Mouse (Mus musculus): ENCODE results near the gene Abi3. TPM values are rescaled to one million over a fixed set of nuclear protein-coding genes. Genes with fewer than 3 reads are reported as not detected.
A peak's percentile ranks its signal among the peaks of the same experiment; 100 is the strongest.

Gene Abi3
- total and polyA plus RNA-seq, 3 experiments = 12.7 to 56.9 (median 22.7) TPM

GRCm38 (mm10) chr11:95824877-95825243, 17.4 kb downstream of the Abi3 start:
- Histone ChIP-seq H3K4me3 (ENCODE audit: low read depth, low read length) (peak overlapping the region; percentile 88), H3K4me1 (ENCODE audit: insufficient read depth, low read depth, low read length) (peaks cover 73% of the 10 kb centered on the region), H3K9me3 (replicated peaks) (no peaks in the 10 kb centered on the region), H3K36me3 (replicated peaks) (peaks cover 21% of the 10 kb centered on the region), H3K27me3 (ENCODE audit: insufficient read depth, low read length) (no peaks in the 10 kb centered on the region)
- no peak for TF ChIP-seq POLR2AphosphoS5 (IDR thresholded peaks at IDR 0.05; ENCODE audit: insufficient replicate concordance, low read depth, low read length)
- no peak for TF ChIP-seq CTCF (IDR thresholded peaks at IDR 0.05; ENCODE audit: low read depth, low read length)
- no peak for TF ChIP-seq GATA2 (IDR thresholded peaks at IDR 0.05; ENCODE audit: borderline replicate concordance, low read depth, low read length)
- no peak for ATAC-seq (ENCODE audit: extremely low read depth, insufficient number of reproducible peaks, low FRiP score, poor library complexity, severe bottlenecking)
- peak; percentile 30 for DNase-seq (ENCODE audit: low spot score)

- Histone ChIP-seq H3K4me1 (ENCODE audit: insufficient read depth, low read depth, low read length) (peaks cover 67% of the 10 kb centered on the region), H3K27me3 (ENCODE audit: insufficient read depth, low read length) (no peaks in the 10 kb centered on the region)
Measured at GRCm38 (mm10) chr11:95824071-95824876, 18.0 kb downstream of the Abi3 start, which contains the start of gene Phospho1. TSS of gene Phospho1 (plus strand) at chr11:95824499.

GRCm38 (mm10) chr11:95822437-95822836, 19.8 kb downstream of the Abi3 start:
- ATAC-seq (ENCODE audit: extremely low read depth, insufficient number of reproducible peaks, low FRiP score, poor library complexity, severe bottlenecking) (no peak), DNase-seq (ENCODE audit: low spot score) (no peak)
- TF ChIP-seq POLR2AphosphoS5 (IDR thresholded peaks at IDR 0.05; ENCODE audit: insufficient replicate concordance, low read depth, low read length) = no peak
- TF ChIP-seq GATA2 (IDR thresholded peaks at IDR 0.05; ENCODE audit: borderline replicate concordance, low read depth, low read length) = no peak
- TF ChIP-seq CTCF (IDR thresholded peaks at IDR 0.05; ENCODE audit: low read depth, low read length) = no peak
- no peak for TF ChIP-seq GATA1 (IDR thresholded peaks at IDR 0.05; ENCODE audit: borderline replicate concordance, low read length)
- TF ChIP-seq TAL1 (conservative IDR thresholded peaks at IDR 0.05; ENCODE audit: low read depth, low read length) = no peak
- no peaks in the 10 kb centered on the region; the same call in 1 of the 2 replicates for H3K27me3 ChIP-seq (ENCODE audit: insufficient read depth, low read length)
- peaks cover 49% of the 10 kb centered on the region for H3K4me1 ChIP-seq (ENCODE audit: insufficient read depth, low read depth, low read length)
- no peaks in the 10 kb centered on the region for H3K9me3 ChIP-seq (replicated peaks)
- H3K36me3 ChIP-seq (replicated peaks) = no peaks in the 10 kb centered on the region
- H3K4me3 ChIP-seq (ENCODE audit: low read depth, low read length) = no peak overlapping the region

More at GRCm38 (mm10) chr11:95824071-95824876, 18.0 kb downstream of the Abi3 start, which contains the start of gene Phospho1:
- peak within 1 kb of the TSS; percentile 88 for H3K4me3 ChIP-seq (ENCODE audit: low read depth, low read length)
- no peak for TF ChIP-seq TAL1 (conservative IDR thresholded peaks at IDR 0.05; ENCODE audit: low read depth, low read length)
- TF ChIP-seq CTCF (IDR thresholded peaks at IDR 0.05; ENCODE audit: low read depth, low read length) = no peak
- TF ChIP-seq GATA1 (IDR thresholded peaks at IDR 0.05; ENCODE audit: borderline replicate concordance, low read length) = no peak
- TF ChIP-seq POLR2AphosphoS5 (IDR thresholded peaks at IDR 0.05; ENCODE audit: insufficient replicate concordance, low read depth, low read length) = no peak
- no peak for TF ChIP-seq GATA2 (IDR thresholded peaks at IDR 0.05; ENCODE audit: borderline replicate concordance, low read depth, low read length)
- ATAC-seq (ENCODE audit: extremely low read depth, insufficient number of reproducible peaks, low FRiP score, poor library complexity, severe bottlenecking) (peak; percentile 76), DNase-seq (ENCODE audit: low spot score) (peak; percentile 98)
- H3K36me3 ChIP-seq (replicated peaks) = peaks cover 15% of the 10 kb centered on the region
- no peaks in the 10 kb centered on the region for H3K9me3 ChIP-seq (replicated peaks)

- DNase-seq (ENCODE audit: low spot score) (no peak), ATAC-seq (ENCODE audit: extremely low read depth, insufficient number of reproducible peaks, low FRiP score, poor library complexity, severe bottlenecking) (no peak)
- H3K27me3 ChIP-seq (ENCODE audit: insufficient read depth, low read length) = no peaks in the 10 kb centered on the region; the same call in 1 of the 2 replicates
- H3K9me3 ChIP-seq (replicated peaks) = no peaks in the 10 kb centered on the region
- H3K36me3 ChIP-seq (replicated peaks) = no peaks in the 10 kb centered on the region
- TF ChIP-seq GATA1 (IDR thresholded peaks at IDR 0.05; ENCODE audit: borderline replicate concordance, low read length) = no peak
- TF ChIP-seq CTCF (IDR thresholded peaks at IDR 0.05; ENCODE audit: low read depth, low read length) = no peak
- no peak for TF ChIP-seq GATA2 (IDR thresholded peaks at IDR 0.05; ENCODE audit: borderline replicate concordance, low read depth, low read length)
- TF ChIP-seq POLR2AphosphoS5 (IDR thresholded peaks at IDR 0.05; ENCODE audit: insufficient replicate concordance, low read depth, low read length) = no peak
- no peak for TF ChIP-seq TAL1 (conservative IDR thresholded peaks at IDR 0.05; ENCODE audit: low read depth, low read length)
- no peak overlapping the region for H3K4me3 ChIP-seq (ENCODE audit: low read depth, low read length)
- H3K4me1 ChIP-seq (ENCODE audit: insufficient read depth, low read depth, low read length) = peaks cover 40% of the 10 kb centered on the region
Measured at GRCm38 (mm10) chr11:95821511-95821910, 20.8 kb downstream of the Abi3 start.

- Histone ChIP-seq H3K36me3 (replicated peaks) (no peaks in the 10 kb centered on the region), H3K4me3 (ENCODE audit: low read depth, low read length) (no peak overlapping the region), H3K27me3 (ENCODE audit: insufficient read depth, low read length) (no peaks in the 10 kb centered on the region; the same call in 1 of the 2 replicates), H3K4me1 (ENCODE audit: insufficient read depth, low read depth, low read length) (peaks cover 21% of the 10 kb centered on the region), H3K9me3 (replicated peaks) (no peaks in the 10 kb centered on the region)
- no peak for DNase-seq (ENCODE audit: low spot score)
- TF ChIP-seq POLR2AphosphoS5 (IDR thresholded peaks at IDR 0.05; ENCODE audit: insufficient replicate concordance, low read depth, low read length) (no peak), CTCF (IDR thresholded peaks at IDR 0.05; ENCODE audit: low read depth, low read length) (no peak), TAL1 (conservative IDR thresholded peaks at IDR 0.05; ENCODE audit: low read depth, low read length) (no peak), GATA1 (IDR thresholded peaks at IDR 0.05; ENCODE audit: borderline replicate concordance, low read length) (no peak), GATA2 (IDR thresholded peaks at IDR 0.05; ENCODE audit: borderline replicate concordance, low read depth, low read length) (no peak)
- no peak for ATAC-seq (ENCODE audit: extremely low read depth, insufficient number of reproducible peaks, low FRiP score, poor library complexity, severe bottlenecking)
Measured at GRCm38 (mm10) chr11:95819138-95819537, 23.1 kb downstream of the Abi3 start.

- H3K27me3 ChIP-seq (ENCODE audit: insufficient read depth, low read length) = no peaks in the 10 kb centered on the region; the same call in 1 of the 2 replicates
- no peak overlapping the region for H3K4me3 ChIP-seq (ENCODE audit: low read depth, low read length)
- peaks cover 17% of the 10 kb centered on the region for H3K4me1 ChIP-seq (ENCODE audit: insufficient read depth, low read depth, low read length)
- no peak for ATAC-seq (ENCODE audit: extremely low read depth, insufficient number of reproducible peaks, low FRiP score, poor library complexity, severe bottlenecking)
- TF ChIP-seq GATA1 (IDR thresholded peaks at IDR 0.05; ENCODE audit: borderline replicate concordance, low read length) = no peak
- no peak for TF ChIP-seq TAL1 (conservative IDR thresholded peaks at IDR 0.05; ENCODE audit: low read depth, low read length)
- no peak for TF ChIP-seq CTCF (IDR thresholded peaks at IDR 0.05; ENCODE audit: low read depth, low read length)
- no peak for TF ChIP-seq POLR2AphosphoS5 (IDR thresholded peaks at IDR 0.05; ENCODE audit: insufficient replicate concordance, low read depth, low read length)
- no peak for TF ChIP-seq GATA2 (IDR thresholded peaks at IDR 0.05; ENCODE audit: borderline replicate concordance, low read depth, low read length)
- no peaks in the 10 kb centered on the region for H3K9me3 ChIP-seq (replicated peaks)
- H3K36me3 ChIP-seq (replicated peaks) = no peaks in the 10 kb centered on the region
- DNase-seq (ENCODE audit: low spot score) = no peak
Measured at GRCm38 (mm10) chr11:95815412-95815811, 26.9 kb downstream of the Abi3 start.

Data from G1E (cell line).